Mouse (Mus musculus) small intestine, adult 2 months (tissue): ENCODE data around the gene Tbata.

Source experiments
- CTCF ChIP-seq: fragments of 200-500 bp; IDR thresholded peaks from 2 replicates; pipeline ENCODE4 v1.5.1; 2012; ENCODE audit warnings: low read depth, mild to moderate bottlenecking, control low read depth, inconsistent platforms, low read length, moderate library complexity, mixed read lengths; ENCODE audit not compliant: insufficient replicate concordance, insufficient read length; ENCODE audit errors: extremely low read depth
- POLR2A ChIP-seq: fragments of 200-500 bp; IDR thresholded peaks from 2 replicates; pipeline ENCODE4 v1.6.1; 2012; ENCODE audit warnings: low read depth, mild to moderate bottlenecking, control low read depth, inconsistent platforms, low read length, moderate library complexity

DNA sequence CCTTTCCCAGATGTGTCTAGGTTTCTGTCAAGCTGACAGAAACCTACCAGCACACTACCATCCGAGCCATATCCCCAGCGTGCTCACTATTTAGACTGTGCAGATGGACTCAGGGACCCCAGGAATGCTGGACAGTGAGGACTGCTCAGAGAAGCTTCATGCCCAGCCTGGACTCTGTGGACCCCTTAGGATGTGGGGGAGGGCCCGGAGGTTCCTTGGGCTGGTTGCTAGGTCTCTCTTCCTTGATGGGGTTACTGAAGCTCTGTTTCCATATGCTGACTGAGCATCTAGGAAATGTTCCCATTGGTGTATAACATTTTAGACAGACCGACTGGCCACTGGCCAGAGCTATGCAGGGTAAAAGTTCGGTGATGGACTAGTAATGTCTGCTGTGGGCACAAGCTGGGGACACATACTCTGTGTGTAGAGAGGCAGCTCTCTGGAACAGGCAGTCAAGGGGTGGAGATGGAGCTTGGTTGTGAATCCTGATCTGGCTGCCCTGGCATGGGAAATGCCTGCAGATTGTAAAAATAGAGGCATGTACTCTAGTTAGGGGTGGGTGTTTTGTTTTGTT lies 24.1 kb downstream of the Tbata start:
- TF ChIP-seq CTCF (no peak), POLR2A (no peak)
